Mouse (Mus musculus): ENCODE results near the gene Helq. TPM values are rescaled to one million over a fixed set of nuclear protein-coding genes. Genes with fewer than 3 reads are reported as not detected.
A peak's percentile ranks its signal among the peaks of the same experiment; 100 is the strongest.

The Helq gene
- polyA plus RNA-seq, 1 experiment from 2014 or later: 19.9 TPM

DNA sequence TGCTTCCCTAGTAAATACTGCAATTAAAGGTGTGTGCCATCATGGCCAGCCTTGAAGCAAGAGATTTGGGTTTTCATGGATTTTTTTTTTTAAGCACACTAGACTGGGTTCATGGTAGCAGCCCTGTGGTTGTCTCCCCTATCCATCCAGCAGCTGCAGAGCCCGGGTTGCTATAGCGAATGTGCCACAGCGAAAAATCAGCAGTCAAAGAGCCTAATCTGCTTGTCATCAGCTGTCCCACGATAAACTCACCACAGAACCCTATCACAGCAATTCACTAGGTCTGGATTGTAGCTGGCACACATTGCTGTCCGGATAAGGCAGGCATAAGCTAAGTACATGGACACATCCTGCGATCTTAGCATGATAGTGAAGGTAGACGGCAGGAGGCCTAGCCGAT, 61.5 kb downstream of the Helq start:
- no peak overlapping the region for H3K27ac ChIP-seq (ENCODE audit: low read depth)
- no peaks in the 10 kb centered on the region for H3K27me3 ChIP-seq (replicated peaks; ENCODE audit: control insufficient read depth, insufficient read depth, low read length)
- 82% methylated on average over 8 of the region's 8 CpGs for WGBS
- no peaks in the 10 kb centered on the region for H3K36me3 ChIP-seq (ENCODE audit: control insufficient read depth, insufficient read depth, low read length)
- ATAC-seq (replicated peaks; ENCODE audit: low FRiP score, low TSS enrichment, low read depth) (no peak), DNase-seq (ENCODE audit: low spot score) (no peak)
- H3K4me3 ChIP-seq (ENCODE audit: low read depth, low read length): no peak overlapping the region
- 0 out of 2 replicates have a peak, but pooled peaks cover 8% of the 10 kb centered on the region for H3K9me3 ChIP-seq (ENCODE audit: control insufficient read depth, low read length)
- no peak overlapping the region for H3K4me2 ChIP-seq (ENCODE audit: low read length)
- no peak overlapping the region for H3K9ac ChIP-seq (ENCODE audit: low read length)
- no peaks in the 10 kb centered on the region for H3K4me1 ChIP-seq (replicated peaks; ENCODE audit: control insufficient read depth, insufficient read depth, low read length)

- H3K36me3 ChIP-seq (ENCODE audit: control insufficient read depth, insufficient read depth, low read length): no peaks in the 10 kb centered on the region
- H3K9ac ChIP-seq (ENCODE audit: low read length): no peak overlapping the region
- no peaks in the 10 kb centered on the region for H3K4me1 ChIP-seq (replicated peaks; ENCODE audit: control insufficient read depth, insufficient read depth, low read length)
- DNase-seq (ENCODE audit: low spot score) (no peak), ATAC-seq (replicated peaks; ENCODE audit: low FRiP score, low TSS enrichment, low read depth) (no peak)
- no peak overlapping the region for H3K4me3 ChIP-seq (ENCODE audit: low read depth, low read length)
- H3K4me2 ChIP-seq (ENCODE audit: low read length): no peak overlapping the region
- H3K27ac ChIP-seq (ENCODE audit: low read depth): no peak overlapping the region
- no peaks in the 10 kb centered on the region for H3K27me3 ChIP-seq (replicated peaks; ENCODE audit: control insufficient read depth, insufficient read depth, low read length)
- 0 out of 2 replicates have a peak, but pooled peaks cover 3% of the 10 kb centered on the region for H3K9me3 ChIP-seq (ENCODE audit: control insufficient read depth, low read length)
- 78% methylated on average over 4 of the region's 4 CpGs for WGBS
These were observed 63.9 kb downstream of the Helq start for GRCm38 (mm10) chr5:100734535-100734934.

GRCm38 (mm10) chr5:100728757-100729156, 69.6 kb downstream of the Helq start:
- H3K36me3 ChIP-seq (ENCODE audit: control insufficient read depth, insufficient read depth, low read length): no peaks in the 10 kb centered on the region
- no peaks in the 10 kb centered on the region for H3K27me3 ChIP-seq (replicated peaks; ENCODE audit: control insufficient read depth, insufficient read depth, low read length)
- ATAC-seq (replicated peaks; ENCODE audit: low FRiP score, low TSS enrichment, low read depth) (no peak), DNase-seq (ENCODE audit: low spot score) (no peak)
- H3K27ac ChIP-seq (ENCODE audit: low read depth): no peak overlapping the region
- no peak overlapping the region for H3K4me3 ChIP-seq (ENCODE audit: low read depth, low read length)
- H3K4me1 ChIP-seq (replicated peaks; ENCODE audit: control insufficient read depth, insufficient read depth, low read length): no peaks in the 10 kb centered on the region
- WGBS: 79% methylated on average over 13 of the region's 13 CpGs
- H3K4me2 ChIP-seq (ENCODE audit: low read length): no peak overlapping the region
- H3K9me3 ChIP-seq (ENCODE audit: control insufficient read depth, low read length): no peaks in the 10 kb centered on the region
- H3K9ac ChIP-seq (ENCODE audit: low read length): no peak overlapping the region

- ATAC-seq (replicated peaks; ENCODE audit: low FRiP score, low TSS enrichment, low read depth) (no peak), DNase-seq (ENCODE audit: low spot score) (no peak)
- no peak overlapping the region for H3K4me3 ChIP-seq (ENCODE audit: low read depth, low read length)
- H3K27me3 ChIP-seq (replicated peaks; ENCODE audit: control insufficient read depth, insufficient read depth, low read length): no peaks in the 10 kb centered on the region
- no peak overlapping the region for H3K4me2 ChIP-seq (ENCODE audit: low read length)
- no peak overlapping the region for H3K9ac ChIP-seq (ENCODE audit: low read length)
- H3K9me3 ChIP-seq (ENCODE audit: control insufficient read depth, low read length): no peaks in the 10 kb centered on the region
- H3K4me1 ChIP-seq (replicated peaks; ENCODE audit: control insufficient read depth, insufficient read depth, low read length): no peaks in the 10 kb centered on the region
- no peaks in the 10 kb centered on the region for H3K36me3 ChIP-seq (ENCODE audit: control insufficient read depth, insufficient read depth, low read length)
- H3K27ac ChIP-seq (ENCODE audit: low read depth): no peak overlapping the region
- 80% methylated on average over 4 of the region's 4 CpGs for WGBS
These were observed 72.4 kb downstream of the Helq start for GRCm38 (mm10) chr5:100726001-100726400.

DNA sequence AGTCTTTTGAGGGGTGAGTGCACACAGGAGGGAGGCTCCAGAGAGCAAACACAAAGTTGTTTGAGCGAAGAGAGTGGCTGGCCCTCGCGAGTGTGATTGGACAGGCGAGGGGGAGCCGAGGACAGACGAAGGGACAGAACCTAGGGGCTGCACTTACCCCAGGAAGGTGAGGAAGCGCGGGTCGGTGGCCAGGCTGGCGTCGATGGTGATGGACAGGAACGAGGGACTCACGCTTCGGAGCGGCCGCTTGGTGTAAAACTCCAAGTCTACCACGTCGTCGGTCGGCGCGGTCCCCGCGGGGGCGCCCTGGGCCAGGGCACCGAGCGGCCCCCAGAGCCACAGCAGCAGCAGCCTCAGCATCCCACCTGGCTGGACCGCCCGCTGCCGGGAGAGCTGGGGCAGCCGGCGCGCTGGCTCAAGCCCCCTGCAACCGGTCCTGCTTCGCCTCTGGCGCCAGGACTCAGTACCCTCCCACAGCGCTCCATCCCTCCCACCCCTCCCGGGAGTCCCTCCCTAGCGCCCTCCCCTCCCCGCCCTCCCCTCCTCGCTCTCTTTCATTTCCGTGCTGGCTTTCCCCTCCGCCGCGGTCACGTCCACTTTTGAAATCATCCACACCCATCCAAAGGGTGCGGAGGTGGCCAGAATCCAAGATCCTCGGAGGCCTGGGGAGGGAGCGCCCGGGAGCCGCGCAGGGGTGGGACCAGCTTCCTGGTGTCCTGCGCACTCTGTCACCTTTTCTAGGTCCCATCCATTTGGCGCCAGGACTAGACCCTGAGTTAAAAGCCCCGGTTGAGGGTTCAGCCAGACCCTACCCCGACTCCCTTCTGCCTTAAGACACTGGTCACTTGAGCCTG, 78.9 kb downstream of the Helq start, which contains the start of gene Hpse:
Gene Hpse, minus strand, starts transcription at position 482 of the 854 bp plus-strand sequence.
- H3K27me3 ChIP-seq (replicated peaks; ENCODE audit: control insufficient read depth, insufficient read depth, low read length): peaks cover 8% of the 10 kb centered on the region
- DNase-seq (ENCODE audit: low spot score) (peak; percentile 72), ATAC-seq (replicated peaks; ENCODE audit: low FRiP score, low TSS enrichment, low read depth) (peak; percentile 81)
- H3K9ac ChIP-seq (ENCODE audit: low read length): peak within 1 kb of the TSS; percentile 44
- peak within 1 kb of the TSS; percentile 99 for H3K4me2 ChIP-seq (ENCODE audit: low read length)
- H3K9me3 ChIP-seq (ENCODE audit: control insufficient read depth, low read length): no peaks in the 10 kb centered on the region
- peaks cover 2% of the 10 kb centered on the region; the same call in 1 of the 2 replicates for H3K4me1 ChIP-seq (replicated peaks; ENCODE audit: control insufficient read depth, insufficient read depth, low read length)
- H3K27ac ChIP-seq (ENCODE audit: low read depth): no peak within 1 kb of the TSS
- peak within 1 kb of the TSS; percentile 48 for H3K4me3 ChIP-seq (ENCODE audit: low read depth, low read length)
- WGBS: under 1% methylated on average over 55 of the region's 56 CpGs
- no peaks in the 10 kb centered on the region for H3K36me3 ChIP-seq (ENCODE audit: control insufficient read depth, insufficient read depth, low read length)

- no peak for DNase-seq (ENCODE audit: low spot score)
- ATAC-seq (replicated peaks; ENCODE audit: low FRiP score, low TSS enrichment, low read depth): no peak
- H3K27me3 ChIP-seq (replicated peaks; ENCODE audit: control insufficient read depth, insufficient read depth, low read length): peaks cover 8% of the 10 kb centered on the region
These were observed 81.6 kb downstream of the Helq start for GRCm38 (mm10) chr5:100716762-100717161.

More at GRCm38 (mm10) chr5:100716762-100717161, 81.6 kb downstream of the Helq start:
- H3K4me1 ChIP-seq (replicated peaks; ENCODE audit: control insufficient read depth, insufficient read depth, low read length): peaks cover 2% of the 10 kb centered on the region; the same call in 1 of the 2 replicates
- no peak overlapping the region for H3K27ac ChIP-seq (ENCODE audit: low read depth)
- no peaks in the 10 kb centered on the region for H3K36me3 ChIP-seq (ENCODE audit: control insufficient read depth, insufficient read depth, low read length)
- H3K9me3 ChIP-seq (ENCODE audit: control insufficient read depth, low read length): no peaks in the 10 kb centered on the region
- 94% methylated on average over 15 of the region's 15 CpGs for WGBS
- no peak overlapping the region for H3K9ac ChIP-seq (ENCODE audit: low read length)
- H3K4me2 ChIP-seq (ENCODE audit: low read length): no peak overlapping the region
- no peak overlapping the region for H3K4me3 ChIP-seq (ENCODE audit: low read depth, low read length)

Other genes starting within 250 kb of the Helq start
- 256 and 280 TPM in 2 replicates for gene Plac8, start 226.4 kb downstream of the Helq start, polyA plus RNA-seq (2014; fragmentation: Nextera tagmentation; extraction: Ambion mirVana)
- 78.7 and 82.5 TPM in 2 replicates for gene Coq2, start 123.5 kb downstream of the Helq start, polyA plus RNA-seq (2014; fragmentation: Nextera tagmentation; extraction: Ambion mirVana)
- 2.9 and 3.7 TPM in 2 replicates for gene Hpse, start 78.9 kb downstream of the Helq start, polyA plus RNA-seq (2014; fragmentation: Nextera tagmentation; extraction: Ambion mirVana)
- 171 and 179 TPM in 2 replicates for gene Mrps18c, start within 50 bp of the Helq start, polyA plus RNA-seq (2014; fragmentation: Nextera tagmentation; extraction: Ambion mirVana)
- 27.9 and 31.0 TPM in 2 replicates for gene Abraxas1, start 22.4 kb upstream of the Helq start, polyA plus RNA-seq (2014; fragmentation: Nextera tagmentation; extraction: Ambion mirVana)
- gene Gpat3, start 47.1 kb upstream of the Helq start, polyA plus RNA-seq (2014; fragmentation: Nextera tagmentation; extraction: Ambion mirVana): 2.7 and 4.6 TPM in 2 replicates

Measured in intestine, embryonic 14.5 days (tissue).